Mouse (Mus musculus): ENCODE results near the gene Rag2. TPM values are rescaled to one million over a fixed set of nuclear protein-coding genes. Genes with fewer than 3 reads are reported as not detected.

The Rag2 gene
- polyA plus RNA-seq, 1 experiment: not detected

- WGBS: 23% methylated on average over 3 of the region's 3 CpGs
- H3K27ac ChIP-seq (ENCODE audit: insufficient read depth, low read depth, low read length): no peak overlapping the region
- H3K4me3 ChIP-seq (ENCODE audit: insufficient read depth, low read depth, low read length): no peak overlapping the region
- no peaks in the 10 kb centered on the region for H3K4me1 ChIP-seq (ENCODE audit: control insufficient read depth, insufficient read depth, low read length)
- TF ChIP-seq CTCF (IDR thresholded peaks at IDR 0.05; ENCODE audit: insufficient read depth, low read depth, low read length) (no peak), POLR2A (IDR thresholded peaks at IDR 0.05; ENCODE audit: insufficient read depth, low read depth, low read length) (no peak)
Observed at GRCm38 (mm10) chr2:101639840-101640350, 15.4 kb downstream of the Rag2 start.

GRCm38 (mm10) chr2:101645841-101646240, 21.3 kb downstream of the Rag2 start:
- Histone ChIP-seq H3K27ac (ENCODE audit: insufficient read depth, low read depth, low read length) (no peak overlapping the region), H3K4me1 (ENCODE audit: control insufficient read depth, insufficient read depth, low read length) (no peaks in the 10 kb centered on the region), H3K4me3 (ENCODE audit: insufficient read depth, low read depth, low read length) (no peak overlapping the region)
- 94% methylated on average over 1 of the region's 1 CpGs for WGBS
- TF ChIP-seq CTCF (IDR thresholded peaks at IDR 0.05; ENCODE audit: insufficient read depth, low read depth, low read length) (no peak), POLR2A (IDR thresholded peaks at IDR 0.05; ENCODE audit: insufficient read depth, low read depth, low read length) (no peak)

DNA sequence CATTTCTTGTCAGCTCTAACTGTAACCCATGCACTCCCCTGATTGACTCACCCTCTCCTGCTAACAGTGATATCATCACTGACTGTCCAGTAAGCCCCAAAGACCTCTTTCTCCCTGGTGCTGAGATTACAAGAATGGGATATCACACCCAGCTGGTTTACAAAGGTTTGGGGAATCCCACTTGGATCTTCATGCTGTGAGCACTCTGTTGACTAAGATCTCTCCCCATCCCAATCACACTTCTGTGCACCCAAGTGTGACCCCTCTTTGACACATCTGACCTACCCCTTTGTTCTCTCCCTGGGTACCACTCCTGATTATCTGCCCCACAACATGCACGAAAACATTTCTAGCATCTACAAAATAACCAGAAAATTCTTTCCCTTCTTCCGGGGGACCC, 23.8 kb downstream of the Rag2 start:
- Histone ChIP-seq H3K27ac (ENCODE audit: insufficient read depth, low read depth, low read length) (no peak overlapping the region), H3K4me1 (ENCODE audit: control insufficient read depth, insufficient read depth, low read length) (no peaks in the 10 kb centered on the region), H3K4me3 (ENCODE audit: insufficient read depth, low read depth, low read length) (no peak overlapping the region)
- WGBS: 88% methylated on average over 2 of the region's 2 CpGs
- no peak for TF ChIP-seq CTCF (IDR thresholded peaks at IDR 0.05; ENCODE audit: insufficient read depth, low read depth, low read length)
- TF ChIP-seq POLR2A (IDR thresholded peaks at IDR 0.05; ENCODE audit: insufficient read depth, low read depth, low read length): no peak

- no peak within 1 kb of the TSS for H3K27ac ChIP-seq (ENCODE audit: insufficient read depth, low read depth, low read length)
- no peaks in the 10 kb centered on the region for H3K4me1 ChIP-seq (ENCODE audit: control insufficient read depth, insufficient read depth, low read length)
- TF ChIP-seq CTCF (IDR thresholded peaks at IDR 0.05; ENCODE audit: insufficient read depth, low read depth, low read length) (no peak), POLR2A (IDR thresholded peaks at IDR 0.05; ENCODE audit: insufficient read depth, low read depth, low read length) (no peak)
- no peak within 1 kb of the TSS for H3K4me3 ChIP-seq (ENCODE audit: insufficient read depth, low read depth, low read length)
- 43% methylated on average over 8 of the region's 8 CpGs for WGBS
Observed at GRCm38 (mm10) chr2:101649114-101649671, 24.7 kb downstream of the Rag2 start, which contains the start of the genes Rag1 and B230118H07Rik. TSS of gene Rag1 (minus strand) at chr2:101649501. TSS of gene B230118H07Rik (minus strand) at chr2:101649532.

GRCm38 (mm10) chr2:101650446-101650845, 25.9 kb downstream of the Rag2 start:
- Histone ChIP-seq H3K27ac (ENCODE audit: insufficient read depth, low read depth, low read length) (no peak overlapping the region), H3K4me1 (ENCODE audit: control insufficient read depth, insufficient read depth, low read length) (no peaks in the 10 kb centered on the region), H3K4me3 (ENCODE audit: insufficient read depth, low read depth, low read length) (no peak overlapping the region)
- 67% methylated on average over 1 of the region's 1 CpGs for WGBS
- TF ChIP-seq POLR2A (IDR thresholded peaks at IDR 0.05; ENCODE audit: insufficient read depth, low read depth, low read length) (no peak), CTCF (IDR thresholded peaks at IDR 0.05; ENCODE audit: insufficient read depth, low read depth, low read length) (no peak)

DNA sequence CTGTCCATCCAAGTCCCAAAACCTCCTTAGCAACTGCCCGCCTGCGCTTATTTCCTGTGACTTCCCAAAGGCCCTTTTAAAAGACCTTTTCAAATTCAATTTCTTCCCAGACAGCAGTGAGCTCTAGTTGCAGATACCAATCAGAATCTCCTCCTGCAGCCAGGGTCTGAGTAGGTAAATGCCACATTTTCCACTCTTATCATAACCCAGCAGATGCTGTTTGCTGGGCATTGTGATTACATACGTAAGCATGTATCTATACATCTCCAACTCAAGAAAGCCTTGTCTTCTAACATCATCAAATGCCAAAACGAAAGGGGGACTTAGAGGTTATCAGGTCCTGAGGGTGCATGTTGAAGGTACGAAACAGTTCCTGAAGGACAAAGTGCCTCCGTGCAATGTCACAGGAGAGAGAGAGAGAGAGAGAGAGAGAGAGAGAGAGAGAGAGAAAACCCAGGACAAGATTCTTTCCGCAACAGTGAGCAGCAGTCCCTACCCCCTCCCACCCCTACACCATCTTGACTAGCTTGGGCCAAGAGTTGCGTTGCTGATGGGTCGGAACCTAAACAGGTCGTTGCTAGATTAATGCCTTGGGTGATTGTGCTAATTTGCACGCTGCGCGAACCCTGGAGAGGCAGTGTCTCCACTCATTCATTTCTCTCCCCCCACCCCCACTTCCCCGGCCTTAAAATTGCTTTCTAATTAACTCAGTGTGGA, 27.8 kb downstream of the Rag2 start:
- peak overlapping the region; percentile 21 for H3K4me3 ChIP-seq (ENCODE audit: insufficient read depth, low read depth, low read length)
- H3K4me1 ChIP-seq (ENCODE audit: control insufficient read depth, insufficient read depth, low read length): no peaks in the 10 kb centered on the region
- TF ChIP-seq POLR2A (IDR thresholded peaks at IDR 0.05; ENCODE audit: insufficient read depth, low read depth, low read length) (no peak), CTCF (IDR thresholded peaks at IDR 0.05; ENCODE audit: insufficient read depth, low read depth, low read length) (no peak)
- 26% methylated on average over 14 of the region's 14 CpGs for WGBS
- no peak overlapping the region for H3K27ac ChIP-seq (ENCODE audit: insufficient read depth, low read depth, low read length)

DNA sequence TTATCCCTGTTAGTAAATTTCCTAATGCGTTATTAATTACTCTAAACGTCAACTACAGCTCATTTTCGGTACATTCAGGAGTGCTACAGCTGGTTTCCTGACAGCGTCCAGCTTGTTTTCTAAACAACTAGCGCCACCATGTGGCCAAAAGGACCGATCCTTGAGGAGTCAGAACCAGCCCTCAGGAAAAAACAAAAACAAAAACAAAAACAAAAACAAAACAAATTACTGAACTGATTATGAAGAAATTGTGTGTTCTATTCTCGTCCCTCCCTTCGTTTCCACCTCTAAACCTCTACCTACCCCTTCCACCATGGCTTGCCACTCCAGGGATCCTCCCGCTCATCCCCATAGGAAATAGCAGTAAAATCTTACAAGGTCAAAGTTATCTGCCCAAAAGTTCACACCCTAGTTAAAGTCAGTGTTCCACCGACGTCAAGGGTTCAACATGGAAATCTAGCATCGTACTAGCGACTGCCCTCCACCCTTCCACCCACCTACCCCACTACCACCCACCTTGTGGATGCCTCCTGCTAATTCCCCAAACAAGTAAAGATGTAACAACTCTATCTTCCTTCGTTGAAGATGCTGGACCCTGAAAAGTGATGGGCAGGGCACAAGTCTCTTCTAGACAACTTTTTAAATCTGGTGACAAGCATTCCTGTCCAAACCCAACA, 28.5 kb downstream of the Rag2 start:
- TF ChIP-seq POLR2A (IDR thresholded peaks at IDR 0.05; ENCODE audit: insufficient read depth, low read depth, low read length): no peak
- TF ChIP-seq CTCF (IDR thresholded peaks at IDR 0.05; ENCODE audit: insufficient read depth, low read depth, low read length): no peak
- WGBS: 15% methylated on average over 14 of the region's 14 CpGs
- no peak overlapping the region for H3K27ac ChIP-seq (ENCODE audit: insufficient read depth, low read depth, low read length)
- H3K4me3 ChIP-seq (ENCODE audit: insufficient read depth, low read depth, low read length): peak overlapping the region; percentile 21
- no peaks in the 10 kb centered on the region for H3K4me1 ChIP-seq (ENCODE audit: control insufficient read depth, insufficient read depth, low read length)

GRCm38 (mm10) chr2:101660536-101660935, 36.0 kb downstream of the Rag2 start:
- Histone ChIP-seq H3K4me3 (ENCODE audit: insufficient read depth, low read depth, low read length) (no peak overlapping the region), H3K4me1 (ENCODE audit: control insufficient read depth, insufficient read depth, low read length) (no peaks in the 10 kb centered on the region), H3K27ac (ENCODE audit: insufficient read depth, low read depth, low read length) (no peak overlapping the region)
- WGBS: 66% methylated on average over 2 of the region's 2 CpGs
- TF ChIP-seq CTCF (IDR thresholded peaks at IDR 0.05; ENCODE audit: insufficient read depth, low read depth, low read length): no peak
- no peak for TF ChIP-seq POLR2A (IDR thresholded peaks at IDR 0.05; ENCODE audit: insufficient read depth, low read depth, low read length)
